Comparison of ENCODE assay signal across 14 mouse cellular contexts in genomic region chr4:148389047-148389446, GRCm38 (mm10). TPM values are rescaled to one million over a fixed set of nuclear protein-coding genes. Genes with fewer than 3 reads are reported as not detected.
DNase-seq lines count a peak whose midpoint lies in the region; ATAC-seq and TF ChIP-seq lines count a peak whose summit lies in the region.
"Had no signal": no experiment of that assay in that cellular context is flagged by ENCODE, and none has a peak within 500 bp of the region (broad histone marks: within the 10 kb centered on the region; RNA-seq: fewer than 3 reads in every experiment).

No protein-coding gene starts in this region.

- peak; percentile 60 for TF ChIP-seq CTCF in E14TG2a.4 (conservative IDR thresholded peaks at IDR 0.05; ENCODE audit: low read length)

- H3K4me3 ChIP-seq in hindbrain, embryonic 10.5 days: no peak overlapping the region
- H3K4me3 ChIP-seq in hindbrain, embryonic 11.5 days (ENCODE audit: low read depth, low read length): no peak overlapping the region
- H3K4me3 ChIP-seq in midbrain, embryonic 10.5 days: no peak overlapping the region
- no peak overlapping the region for H3K4me3 ChIP-seq in midbrain, embryonic 14.5 days (replicated peaks; ENCODE audit: low read depth, low read length)
- H3K4me3 ChIP-seq in E14TG2a.4 (replicated peaks; ENCODE audit: low read length): no peak overlapping the region
- H3K4me3 ChIP-seq in hindbrain, embryonic 13.5 days: no peak overlapping the region
- H3K4me3 ChIP-seq: erythroblast, embryonic 14.5 days; limb, embryonic 15.5 days had no signal

- no peak overlapping the region for H3K4me2 ChIP-seq in hindbrain, embryonic 11.5 days (replicated peaks; ENCODE audit: low read depth, low read length)
- H3K4me2 ChIP-seq in midbrain, embryonic 14.5 days (ENCODE audit: low read length): no peak overlapping the region
- H3K4me2 ChIP-seq in hindbrain, embryonic 13.5 days: no peak overlapping the region
- H3K4me2 ChIP-seq: limb, embryonic 15.5 days had no signal

- no peaks in the 10 kb centered on the region for H3K27me3 ChIP-seq in hindbrain, embryonic 10.5 days (ENCODE audit: insufficient read depth, poor library complexity, severe bottlenecking)
- H3K27me3 ChIP-seq in hindbrain, embryonic 11.5 days (ENCODE audit: control insufficient read depth, insufficient read depth, low read length): no peaks in the 10 kb centered on the region
- peaks cover 6% of the 10 kb centered on the region; the same call in 1 of the 2 replicates for H3K27me3 ChIP-seq in midbrain, embryonic 10.5 days (ENCODE audit: low read depth, poor library complexity, severe bottlenecking)
- no peaks in the 10 kb centered on the region for H3K27me3 ChIP-seq in midbrain, embryonic 14.5 days (ENCODE audit: control insufficient read depth, insufficient read depth, low read length)
- H3K27me3 ChIP-seq in E14TG2a.4 (ENCODE audit: insufficient read depth, low read length): peaks cover 19% of the 10 kb centered on the region
- H3K27me3 ChIP-seq in hindbrain, embryonic 13.5 days: no peaks in the 10 kb centered on the region
- H3K27me3 ChIP-seq: limb, embryonic 15.5 days had no signal

- H3K9ac ChIP-seq in hindbrain, embryonic 11.5 days (ENCODE audit: low read depth, low read length): no peak overlapping the region
- no peak overlapping the region for H3K9ac ChIP-seq in midbrain, embryonic 14.5 days (replicated peaks; ENCODE audit: low read length)
- 0 out of 2 replicates have a peak overlapping the region, but pooled peaks have one; percentile 43 for H3K9ac ChIP-seq in hindbrain, embryonic 13.5 days
- H3K9ac ChIP-seq: limb, embryonic 15.5 days had no signal

- WGBS in hindbrain, embryonic 10.5 days: 73% methylated on average over 6 of the region's 6 CpGs
- 71% methylated on average over 6 of the region's 6 CpGs for WGBS in hindbrain, embryonic 11.5 days
- 77% methylated on average over 6 of the region's 6 CpGs for WGBS in midbrain, embryonic 10.5 days
- 75% methylated on average over 6 of the region's 6 CpGs for WGBS in midbrain, embryonic 14.5 days
- 66% methylated on average over 6 of the region's 6 CpGs for WGBS in hindbrain, embryonic 13.5 days

- no peak for DNase-seq in hindbrain, embryonic 10.5 days (ENCODE audit: low spot score)
- DNase-seq in hindbrain, embryonic 11.5 days (ENCODE audit: low spot score): no peak
- no peak for DNase-seq in midbrain, embryonic 10.5 days (ENCODE audit: low spot score)
- DNase-seq in midbrain, embryonic 14.5 days: no peak
- DNase-seq in adrenal gland, postnatal 10 days: no peak
- DNase-seq in right cerebral cortex, adult 2 months (ENCODE audit: low spot score in 2 of 2): no peak
- DNase-seq: embryo, embryonic 11 days; heart, adult 18-20 months; heart, postnatal 14 days; kidney, postnatal 10 days had no signal

- no peaks in the 10 kb centered on the region for H3K9me3 ChIP-seq in hindbrain, embryonic 10.5 days
- H3K9me3 ChIP-seq in hindbrain, embryonic 11.5 days (ENCODE audit: control insufficient read depth, low read length): no peaks in the 10 kb centered on the region
- H3K9me3 ChIP-seq in midbrain, embryonic 10.5 days (replicated peaks): 0 out of 2 replicates have a peak, but pooled peaks cover 3% of the 10 kb centered on the region
- H3K9me3 ChIP-seq in midbrain, embryonic 14.5 days (ENCODE audit: control insufficient read depth, low read length): no peaks in the 10 kb centered on the region
- no peaks in the 10 kb centered on the region for H3K9me3 ChIP-seq in E14TG2a.4 (ENCODE audit: low read length)
- no peaks in the 10 kb centered on the region for H3K9me3 ChIP-seq in hindbrain, embryonic 13.5 days
- H3K9me3 ChIP-seq: limb, embryonic 15.5 days had no signal

- peaks cover 80% of the 10 kb centered on the region for H3K4me1 ChIP-seq in hindbrain, embryonic 10.5 days (replicated peaks)
- H3K4me1 ChIP-seq in hindbrain, embryonic 11.5 days (replicated peaks; ENCODE audit: control insufficient read depth, insufficient read depth, low read length): peaks cover 24% of the 10 kb centered on the region
- peaks cover 83% of the 10 kb centered on the region for H3K4me1 ChIP-seq in midbrain, embryonic 10.5 days
- H3K4me1 ChIP-seq in midbrain, embryonic 14.5 days (ENCODE audit: control insufficient read depth, insufficient read depth, low read length): peaks cover 35% of the 10 kb centered on the region
- H3K4me1 ChIP-seq in E14TG2a.4 (replicated peaks; ENCODE audit: low read depth, low read length): peaks cover 21% of the 10 kb centered on the region
- peaks cover 71% of the 10 kb centered on the region for H3K4me1 ChIP-seq in hindbrain, embryonic 13.5 days (replicated peaks)
- H3K4me1 ChIP-seq: limb, embryonic 15.5 days had no signal

- H3K27ac ChIP-seq in hindbrain, embryonic 10.5 days: peak overlapping the region; percentile 88; the same call in 1 of the 2 replicates
- no peak overlapping the region for H3K27ac ChIP-seq in hindbrain, embryonic 11.5 days (ENCODE audit: low read depth, low read length)
- H3K27ac ChIP-seq in midbrain, embryonic 10.5 days (replicated peaks): peak overlapping the region; percentile 73; the same call in 1 of the 2 replicates
- no peak overlapping the region for H3K27ac ChIP-seq in midbrain, embryonic 14.5 days (replicated peaks; ENCODE audit: low read depth, low read length)
- peak overlapping the region; percentile 58 for H3K27ac ChIP-seq in hindbrain, embryonic 13.5 days
- H3K27ac ChIP-seq: limb, embryonic 15.5 days had no signal

- H3K36me3 ChIP-seq in hindbrain, embryonic 10.5 days: no peaks in the 10 kb centered on the region
- H3K36me3 ChIP-seq in hindbrain, embryonic 11.5 days (ENCODE audit: control insufficient read depth, insufficient read depth, low read length): no peaks in the 10 kb centered on the region
- no peaks in the 10 kb centered on the region for H3K36me3 ChIP-seq in midbrain, embryonic 10.5 days
- H3K36me3 ChIP-seq in midbrain, embryonic 14.5 days (ENCODE audit: control insufficient read depth, insufficient read depth, low read length): no peaks in the 10 kb centered on the region
- H3K36me3 ChIP-seq in E14TG2a.4 (ENCODE audit: insufficient read depth, low read length): no peaks in the 10 kb centered on the region
- H3K36me3 ChIP-seq in hindbrain, embryonic 13.5 days: no peaks in the 10 kb centered on the region
- H3K36me3 ChIP-seq: limb, embryonic 15.5 days had no signal

- ATAC-seq in hindbrain, embryonic 11.5 days (ENCODE audit: low FRiP score): no peak
- ATAC-seq in midbrain, embryonic 14.5 days (ENCODE audit: low FRiP score, low TSS enrichment): no peak
- no peak for ATAC-seq in hindbrain, embryonic 13.5 days (ENCODE audit: low FRiP score)

RNA-seq across cellular contexts. Expression of gene Ubiad1, which starts 55.5 kb away (rescaled TPM):
- polyA plus RNA-seq in hindbrain, embryonic 10.5 days (2016; fragmentation: Nextera tagmentation; extraction: Ambion mirVana): 25.0 and 25.8 TPM in 2 replicates
- polyA plus RNA-seq in hindbrain, embryonic 11.5 days (2014; fragmentation: Nextera tagmentation; extraction: Ambion mirVana): 14.4 and 14.6 TPM in 2 replicates
- 26.2 and 28.3 TPM in 2 replicates for polyA plus RNA-seq in midbrain, embryonic 10.5 days (2016; fragmentation: Nextera tagmentation; extraction: Ambion mirVana)
- polyA plus RNA-seq in midbrain, embryonic 14.5 days (2014; fragmentation: Nextera tagmentation; extraction: Ambion mirVana): 14.7 and 15.9 TPM in 2 replicates
- polyA plus RNA-seq in hindbrain, embryonic 13.5 days (2015; fragmentation: Nextera tagmentation; extraction: Ambion mirVana): 17.7 and 19.1 TPM in 2 replicates
- total RNA-seq in adrenal gland, postnatal 10 days (2021): 10 to 100 TPM; 17.6 to 18.5 TPM

RNA-seq across cellular contexts. Expression of gene Mtor, which starts 59.4 kb away (rescaled TPM):
- polyA plus RNA-seq in hindbrain, embryonic 10.5 days (2016; fragmentation: Nextera tagmentation; extraction: Ambion mirVana): 25.1 and 25.3 TPM in 2 replicates
- 28.0 and 33.0 TPM in 2 replicates for polyA plus RNA-seq in hindbrain, embryonic 11.5 days (2014; fragmentation: Nextera tagmentation; extraction: Ambion mirVana)
- polyA plus RNA-seq in midbrain, embryonic 10.5 days (2016; fragmentation: Nextera tagmentation; extraction: Ambion mirVana): 20.8 and 25.6 TPM in 2 replicates
- polyA plus RNA-seq in midbrain, embryonic 14.5 days (2014; fragmentation: Nextera tagmentation; extraction: Ambion mirVana): 30.6 and 34.8 TPM in 2 replicates
- polyA plus RNA-seq in hindbrain, embryonic 13.5 days (2015; fragmentation: Nextera tagmentation; extraction: Ambion mirVana): 23.0 and 23.7 TPM in 2 replicates
- 10 to 100 TPM; 68.4 to 77.9 TPM for total RNA-seq in adrenal gland, postnatal 10 days (2021)

Comparison
In these comparisons a context has a peak if more than half of its experiments do, and no peak if none do; other contexts are left out.
1. H3K27ac ChIP-seq: peak in hindbrain, embryonic 10.5 days (single experiment), midbrain, embryonic 10.5 days (single experiment) and hindbrain, embryonic 13.5 days (single experiment); none in hindbrain, embryonic 11.5 days (single experiment) and midbrain, embryonic 14.5 days (single experiment).